Mouse (Mus musculus): ENCODE measurements around the gene Dock9.

Dock9 gene

DNA sequence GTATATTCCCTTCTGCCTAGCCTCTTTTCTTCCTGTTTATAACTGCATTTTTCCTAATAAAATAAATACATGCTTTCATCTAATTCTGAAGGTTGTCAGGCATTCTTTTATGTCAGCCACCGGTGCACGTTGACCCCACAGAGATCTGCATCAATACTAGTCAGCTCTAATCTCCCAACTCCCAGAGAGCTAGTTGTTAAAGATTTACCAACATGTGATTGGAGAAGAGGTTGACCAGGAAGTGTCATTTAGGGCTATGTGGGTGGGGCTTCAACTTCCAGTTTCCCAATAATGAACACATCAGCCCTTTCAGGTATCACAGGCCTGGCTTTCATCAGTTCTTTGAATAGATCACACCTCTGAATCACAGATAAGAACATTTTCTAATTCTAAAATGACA lies 288.7 kb downstream of the Dock9 start:
- DNase-seq (ENCODE audit: low spot score), result no peak

DNA sequence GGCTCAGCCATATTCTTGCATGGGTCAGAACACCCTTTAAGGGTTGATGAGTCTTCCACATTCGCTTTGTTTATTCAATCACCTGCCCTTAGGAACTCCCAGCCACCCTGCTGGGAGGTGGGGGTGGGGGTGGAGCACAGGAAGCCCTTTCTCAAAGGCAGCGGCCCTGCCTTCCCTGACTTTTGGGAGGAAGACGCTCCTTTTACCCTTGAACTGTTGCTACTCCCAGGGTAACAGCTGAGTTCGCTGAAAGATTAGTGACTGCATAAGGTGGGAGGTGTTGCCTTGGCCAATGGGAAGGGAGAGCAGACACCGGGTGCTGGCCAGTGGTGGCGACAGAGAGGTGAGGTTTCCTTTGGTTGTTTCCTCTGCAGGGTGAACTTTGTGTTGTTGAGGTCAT lies 291.3 kb downstream of the Dock9 start:
- DNase-seq (ENCODE audit: low spot score), result no peak

DNA sequence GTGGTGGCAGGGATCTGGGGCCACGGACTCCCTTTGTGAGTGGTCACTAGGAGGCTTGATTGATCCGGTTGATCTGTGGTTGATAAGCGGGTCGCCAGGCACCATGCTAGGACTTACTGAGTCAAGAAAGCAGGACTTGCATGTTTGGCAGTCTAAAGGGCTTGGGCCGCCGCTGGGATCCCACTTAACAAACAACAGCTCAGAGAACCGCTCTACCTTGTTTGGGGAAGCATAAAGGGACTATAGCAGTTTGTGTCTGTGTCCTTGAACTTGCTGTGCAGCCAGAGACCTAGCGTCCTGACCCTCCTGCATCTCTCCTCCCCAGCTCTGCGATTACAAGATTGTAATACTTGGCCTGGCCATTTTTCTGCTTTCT lies 292.2 kb downstream of the Dock9 start:
- no peak for DNase-seq (ENCODE audit: low spot score)

DNA sequence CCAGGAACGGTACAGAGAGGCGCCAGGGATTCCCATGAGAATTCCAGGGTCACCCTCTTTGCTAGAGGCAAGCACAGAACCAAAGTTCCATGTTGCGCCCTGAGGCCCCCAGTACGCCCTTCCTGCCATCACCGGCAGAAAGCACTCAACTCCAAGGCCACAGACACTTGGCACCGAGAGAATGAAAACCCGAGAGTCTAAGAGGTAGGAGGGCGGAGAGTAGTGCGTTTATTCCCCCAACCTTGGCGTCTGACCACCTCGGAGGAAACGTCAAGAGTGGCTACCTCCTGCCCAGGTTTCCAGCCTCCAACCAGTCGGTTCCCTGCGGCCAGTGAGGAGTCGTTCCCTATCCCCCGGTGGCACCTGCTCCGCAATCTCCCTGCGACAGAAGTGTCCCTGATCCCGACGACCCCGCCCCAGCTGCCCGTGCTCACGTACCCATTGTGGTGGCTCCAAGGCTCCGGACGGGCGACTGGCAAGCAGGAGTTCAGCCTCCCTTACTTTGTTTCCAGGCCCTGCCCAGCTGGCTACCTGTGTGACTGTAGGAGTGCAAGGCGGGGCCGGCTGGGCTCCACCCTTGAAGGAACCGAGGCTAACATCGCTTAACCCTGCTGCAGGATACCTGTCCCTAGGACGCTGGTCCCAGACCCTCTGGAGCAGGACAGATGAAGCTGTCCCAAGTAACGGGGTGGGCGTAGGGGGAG lies 292.7 kb downstream of the Dock9 start, which contains the start of gene Slc15a1:
Gene Slc15a1, minus strand, starts transcription at position 472 of the 704 bp plus-strand sequence.
- DNase-seq (ENCODE audit: low spot score), result peak; percentile 7

DNA sequence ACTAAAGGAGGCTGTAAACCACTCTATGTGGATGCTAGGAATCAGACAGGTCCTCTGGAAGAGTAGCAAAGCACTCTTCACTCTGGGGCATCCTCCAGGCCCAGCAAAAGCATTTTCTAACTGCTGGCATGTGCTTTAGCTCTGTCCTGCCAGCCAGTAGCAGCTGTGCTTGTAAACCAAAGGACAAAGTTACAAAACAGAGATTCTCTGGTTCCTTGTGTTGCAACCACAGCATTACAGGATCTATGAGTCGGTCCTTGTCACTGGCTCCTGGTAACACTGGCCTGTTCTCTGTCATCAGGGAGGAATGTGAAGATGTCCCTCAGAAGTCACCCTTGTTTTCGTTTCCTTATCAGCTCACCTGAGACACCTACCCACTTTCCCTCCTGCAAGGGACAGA lies 297.1 kb downstream of the Dock9 start:
- DNase-seq (ENCODE audit: low spot score), result no peak

DNA sequence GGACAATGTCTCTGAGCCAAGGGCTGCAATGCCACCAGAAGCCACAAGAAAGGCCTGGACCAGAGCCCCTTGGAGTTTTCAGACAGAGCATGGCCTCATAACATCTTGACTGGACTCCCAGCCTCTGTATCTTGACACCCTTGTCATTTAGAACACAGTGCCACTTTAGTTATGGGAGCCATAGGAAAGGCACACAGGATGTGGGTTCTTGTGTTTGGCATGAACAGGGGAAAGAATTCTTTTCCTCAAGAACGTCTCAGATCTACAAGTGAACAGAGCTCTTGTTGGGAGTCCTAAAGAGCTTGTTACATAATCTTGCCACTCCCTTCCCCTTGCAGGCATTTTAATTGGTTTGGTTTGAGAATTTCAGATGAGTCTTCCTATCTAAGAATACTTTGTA lies 297.9 kb downstream of the Dock9 start:
- DNase-seq (ENCODE audit: low spot score), result no peak

DNA sequence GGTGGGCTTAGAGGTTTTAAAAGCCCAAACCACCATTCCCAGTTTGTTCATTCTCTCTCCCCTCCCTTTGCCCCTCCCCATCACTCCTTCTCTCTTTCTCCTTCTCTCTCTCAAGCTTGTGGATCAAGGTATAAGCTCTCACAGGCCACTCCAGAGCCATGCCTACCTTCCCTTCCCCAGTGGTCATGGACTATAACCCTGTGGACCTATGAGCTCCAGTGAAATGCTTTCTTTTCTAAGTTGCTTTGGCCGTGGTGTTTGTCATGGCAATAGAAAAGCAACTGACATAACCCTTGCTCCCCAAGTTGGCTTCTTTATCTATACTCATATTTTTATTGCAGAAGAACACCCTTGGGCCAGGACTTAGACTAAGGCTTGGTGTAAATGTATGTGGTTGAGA lies 299.8 kb downstream of the Dock9 start:
- no peak for DNase-seq (ENCODE audit: low spot score)

DNA sequence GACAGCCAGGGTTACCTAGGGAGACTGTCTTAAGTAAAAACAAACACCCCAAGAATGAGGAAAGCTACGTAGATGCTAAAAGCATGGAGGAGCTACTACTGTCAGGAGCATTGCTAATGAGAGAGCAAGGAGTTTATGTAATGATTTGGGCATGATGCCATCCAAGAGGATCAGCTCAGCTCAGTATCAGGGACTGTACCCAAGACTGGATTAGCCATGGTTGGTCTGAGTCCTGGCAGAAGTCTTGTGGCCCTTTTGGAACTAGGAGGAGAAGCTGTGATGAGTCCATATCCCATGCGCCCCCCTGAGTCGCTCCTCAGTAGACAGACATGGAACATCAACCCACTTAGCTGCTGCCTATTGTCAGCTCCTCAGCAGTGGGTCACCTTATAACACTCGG lies 301.9 kb downstream of the Dock9 start:
- DNase-seq (ENCODE audit: low spot score), result no peak

DNA sequence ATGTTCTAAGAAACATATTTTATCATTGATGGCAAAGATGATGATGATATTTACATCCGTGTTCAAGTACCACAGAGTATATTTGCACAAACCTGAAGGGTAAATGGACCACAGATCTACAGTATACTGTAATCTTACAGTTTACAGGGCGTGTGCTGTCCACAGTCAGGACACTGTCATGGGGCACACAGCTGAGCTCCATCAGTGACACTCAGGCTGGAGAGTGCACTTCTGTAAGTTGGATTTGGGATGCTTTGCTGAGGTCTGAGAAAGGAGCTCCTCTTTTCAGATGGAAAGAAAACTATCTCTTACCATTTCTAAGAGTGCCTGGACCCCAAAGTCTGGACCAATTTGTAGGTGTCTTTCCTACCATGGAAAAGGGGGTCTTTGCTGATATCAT lies 302.5 kb downstream of the Dock9 start:
- no peak for DNase-seq (ENCODE audit: low spot score)

DNA sequence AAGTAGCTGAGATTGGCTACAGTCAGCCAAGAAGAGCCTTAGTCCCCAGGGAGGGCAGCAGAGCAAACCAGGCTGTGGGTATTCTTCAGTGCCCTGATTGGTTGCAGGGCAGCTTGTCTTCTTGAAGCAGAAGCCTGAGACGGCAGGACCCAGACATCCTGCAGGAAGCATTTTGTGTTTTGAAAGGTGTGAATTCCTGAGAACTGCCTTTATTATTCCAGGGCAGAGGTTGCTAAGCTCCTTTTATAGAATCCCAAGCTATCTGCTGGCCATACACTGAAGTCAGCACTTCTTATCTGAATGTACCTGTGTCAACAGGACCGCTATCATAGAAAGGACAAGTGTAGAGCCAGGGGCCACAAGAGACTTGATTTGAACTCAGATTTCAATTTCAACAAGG lies 303.4 kb downstream of the Dock9 start:
- no peak for DNase-seq (ENCODE audit: low spot score)

DNA sequence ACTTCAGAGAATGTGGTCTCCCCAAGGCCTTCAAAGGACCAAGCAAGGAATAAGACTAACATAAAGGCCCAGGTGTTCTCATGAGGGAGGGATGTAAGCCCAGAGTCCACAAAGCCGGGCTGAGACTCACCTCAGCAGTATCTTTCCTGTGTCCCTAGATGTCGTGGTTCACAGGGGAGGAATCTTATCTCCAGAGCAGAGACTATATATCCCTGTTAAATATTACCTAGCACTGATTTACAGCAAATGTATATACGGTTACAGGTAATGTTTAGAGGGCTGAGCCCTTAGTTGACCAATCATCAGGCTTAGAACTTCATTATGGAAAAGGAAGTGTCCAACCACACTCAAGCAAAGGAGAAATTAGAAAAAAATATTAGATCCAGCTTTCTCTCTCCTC lies 303.9 kb downstream of the Dock9 start:
- no peak for DNase-seq (ENCODE audit: low spot score)

DNA sequence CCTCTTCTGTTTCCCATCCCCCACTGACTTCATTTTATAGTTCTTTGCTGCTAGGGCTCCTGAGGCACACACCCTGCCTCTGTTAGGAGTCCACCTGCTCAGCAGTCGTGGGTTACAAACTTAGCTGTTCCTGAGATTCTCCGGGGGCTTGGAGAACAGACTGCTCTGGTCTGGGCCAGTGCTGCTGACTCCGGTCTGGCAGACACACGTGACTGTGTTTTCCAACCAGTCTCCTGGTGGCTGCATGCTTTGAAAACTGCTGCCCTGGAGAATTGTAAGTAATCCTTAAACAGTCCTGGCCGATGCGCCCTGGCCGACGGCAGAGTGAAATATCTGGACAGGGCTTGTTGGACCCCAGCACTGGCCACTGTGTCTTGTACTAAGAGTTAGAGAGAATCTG lies 305.3 kb downstream of the Dock9 start:
- DNase-seq (ENCODE audit: low spot score), result no peak
